Mouse (Mus musculus) MEL (cell line): ENCODE data around the gene Olfr1466. TPM values are rescaled to one million over a fixed set of nuclear protein-coding genes. Genes with fewer than 3 reads are reported as not detected.

Experiments used
- DNase-seq: peaks from one replicate; pipeline ENCODE4 v3.0.0; 2011; ENCODE audit warnings: low read depth, low spot score
- H3K27ac ChIP-seq: 2 replicates; pipeline ENCODE4 v1.5.1; 2012; ENCODE audit warnings: low read depth, mild to moderate bottlenecking, control low read depth, low read length, moderate library complexity; ENCODE audit not compliant: control insufficient read depth
- H3K27me3 ChIP-seq, 2 experiments: fragments of 150-350 bp in 1 of 2; sonication (generic) in 1 of 2; 2 replicates each; pipeline ENCODE4 v1.6.1; 2012; ENCODE audit warnings: low read length in 2 of 2, mild to moderate bottlenecking in 2 of 2, improper control_type of control experiment in 1 of 2, moderate library complexity in 1 of 2; ENCODE audit not compliant: insufficient read depth in 2 of 2, control insufficient read depth in 1 of 2
- H3K36me3 ChIP-seq, 2 experiments: 2 replicates each; pipeline ENCODE4 v1.6.1; 2012 to 2014; ENCODE audit warnings: low read length in 2 of 2, improper control_type of control experiment in 1 of 2, inconsistent platforms in 1 of 2, mild to moderate bottlenecking in 1 of 2; ENCODE audit not compliant: insufficient read depth in 2 of 2, control insufficient read depth in 1 of 2
- H3K4me1 ChIP-seq, 2 experiments: fragments of 150-350 bp in 1 of 2; sonication (generic) in 1 of 2; 2 replicates each; pipeline ENCODE4 v1.6.1; 2012; ENCODE audit warnings: low read length in 2 of 2, improper control_type of control experiment in 1 of 2, mild to moderate bottlenecking in 1 of 2; ENCODE audit not compliant: insufficient read depth in 2 of 2, control insufficient read depth in 1 of 2
- H3K4me3 ChIP-seq, 2 experiments: fragments of 150-350 bp in 1 of 2; sonication (generic) in 1 of 2; 2 replicates each; pipeline ENCODE4 v1.5.1; 2012; ENCODE audit warnings: low read depth in 2 of 2, low read length in 2 of 2, mild to moderate bottlenecking in 2 of 2, moderate library complexity in 2 of 2, control low read depth in 1 of 2, improper control_type of control experiment in 1 of 2; ENCODE audit not compliant: control insufficient read depth in 1 of 2, insufficient read depth in 1 of 2
- H3K79me2 ChIP-seq: 2 replicates; pipeline ENCODE4 v1.6.1; 2012; ENCODE audit warnings: mild to moderate bottlenecking, low read length, moderate library complexity; ENCODE audit not compliant: control insufficient read depth, poor library complexity, insufficient read depth
- H3K9ac ChIP-seq: 2 replicates; pipeline ENCODE4 v1.6.1; 2012; ENCODE audit warnings: low read depth, mild to moderate bottlenecking, control low read depth, low read length, moderate library complexity; ENCODE audit not compliant: control insufficient read depth, poor library complexity, severe bottlenecking
- H3K9me3 ChIP-seq: fragments of 150-350 bp; sonication (generic); replicated peaks from 2 replicates; pipeline ENCODE4 v1.6.1; 2012; ENCODE audit warnings: mild to moderate bottlenecking, low read length, improper control_type of control experiment, moderate library complexity; ENCODE audit not compliant: insufficient read depth
- TAL1 ChIP-seq: IDR thresholded peaks from 2 replicates; pipeline ENCODE4 v1.6.1; 2012; ENCODE audit warnings: mild to moderate bottlenecking, inconsistent platforms, low read length, moderate library complexity, mixed read lengths
- polyA plus RNA-seq, 2 experiments: library from polyadenylated mRNA; stranded (reverse) in 1 of 2; unstranded in 1 of 2; fragments of >175 nt in 1 of 2; fragments of >200 nt in 1 of 2; gene quantifications; 2 replicates each; pipeline versions ENCODE4 v1.2.1 to v1.2.4; 2012; ENCODE audit warnings: low replicate concordance in 2 of 2, low read depth in 1 of 2; ENCODE audit not compliant: insufficient read length in 2 of 2, insufficient read depth in 1 of 2, missing spikeins in 1 of 2
- total RNA-seq: library from RNA; depleted of rRNA; stranded (reverse); fragments of 300-350 nt; gene quantifications from 2 replicates; pipeline ENCODE4 v1.2.3, GENCODE M21; 2012; rRNA removed

Gene Olfr1466
- total and polyA plus RNA-seq, 3 experiments = not detected

- no peak for DNase-seq
- H3K79me2 ChIP-seq = no peaks in the 10 kb centered on the region
These were observed 23.3 kb downstream of the Olfr1466 start, which contains the start of gene Olfr1467 for GRCm38 (mm10) chr19:13361936-13362335. Gene Olfr1467 (plus strand): TSS chr19:13362236.

More at GRCm38 (mm10) chr19:13361936-13362335, 23.3 kb downstream of the Olfr1466 start, which contains the start of gene Olfr1467:
- Histone ChIP-seq H3K4me1 (no peaks in the 10 kb centered on the region), H3K9me3 (no peaks in the 10 kb centered on the region), H3K27me3 (no peaks in the 10 kb centered on the region), H3K9ac (no peak within 1 kb of the TSS), H3K27ac (no peak within 1 kb of the TSS), H3K4me3 (no peak within 1 kb of the TSS), H3K36me3 (no peaks in the 10 kb centered on the region)
- TF ChIP-seq TAL1 = no peak

Other genes starting within 250 kb of the Olfr1466 start
- gene Olfr1457, start 241.0 kb upstream of the Olfr1466 start, total RNA-seq = not detected in 2 replicates
- gene Olfr1457, start 241.0 kb upstream of the Olfr1466 start, polyA plus RNA-seq = not detected
- gene Olfr1458, start 232.1 kb upstream of the Olfr1466 start, total RNA-seq = not detected in 2 replicates
- gene Olfr1458, start 232.1 kb upstream of the Olfr1466 start, polyA plus RNA-seq = not detected
- 1.5 and 1.9 TPM in 2 replicates for gene Olfr1459, start 189.3 kb upstream of the Olfr1466 start, total RNA-seq
- gene Olfr1459, start 189.3 kb upstream of the Olfr1466 start, polyA plus RNA-seq = 1 to 10 TPM in 1 of 2 experiments, not detected in 1; 5.8 TPM
- not detected in 2 replicates for gene Olfr1461, start 175.9 kb upstream of the Olfr1466 start, total RNA-seq
- gene Olfr1461, start 175.9 kb upstream of the Olfr1466 start, polyA plus RNA-seq = not detected
- not detected in 2 replicates for gene Olfr1462, start 153.1 kb upstream of the Olfr1466 start, total RNA-seq
- gene Olfr1462, start 153.1 kb upstream of the Olfr1466 start, polyA plus RNA-seq = not detected
- not detected in 2 replicates for gene Olfr1463, start 107.5 kb upstream of the Olfr1466 start, total RNA-seq
- gene Olfr1463, start 107.5 kb upstream of the Olfr1466 start, polyA plus RNA-seq = not detected
- gene Olfr1465, start 23.3 kb upstream of the Olfr1466 start, total RNA-seq = not detected in 2 replicates
- not detected for gene Olfr1465, start 23.3 kb upstream of the Olfr1466 start, polyA plus RNA-seq
- gene Olfr1467, start 23.4 kb downstream of the Olfr1466 start, total RNA-seq = not detected in 2 replicates
- gene Olfr1467, start 23.4 kb downstream of the Olfr1466 start, polyA plus RNA-seq = not detected
- not detected in 2 replicates for gene Olfr1469, start 69.0 kb downstream of the Olfr1466 start, total RNA-seq
- gene Olfr1469, start 69.0 kb downstream of the Olfr1466 start, polyA plus RNA-seq = not detected
- not detected in 2 replicates for gene Olfr1471, start 104.5 kb downstream of the Olfr1466 start, total RNA-seq
- gene Olfr1471, start 104.5 kb downstream of the Olfr1466 start, polyA plus RNA-seq = not detected
- not detected in 2 replicates for gene Olfr1472, start 117.2 kb downstream of the Olfr1466 start, total RNA-seq
- gene Olfr1472, start 117.2 kb downstream of the Olfr1466 start, polyA plus RNA-seq = not detected
- gene Olfr1474, start 130.7 kb downstream of the Olfr1466 start, total RNA-seq = not detected in 2 replicates
- not detected for gene Olfr1474, start 130.7 kb downstream of the Olfr1466 start, polyA plus RNA-seq
- not detected in 2 replicates for gene Olfr1475, start 141.3 kb downstream of the Olfr1466 start, total RNA-seq
- not detected for gene Olfr1475, start 141.3 kb downstream of the Olfr1466 start, polyA plus RNA-seq
- not detected in 2 replicates for gene Olfr1477, start 161.7 kb downstream of the Olfr1466 start, total RNA-seq
- gene Olfr1477, start 161.7 kb downstream of the Olfr1466 start, polyA plus RNA-seq = not detected
- not detected in 2 replicates for gene Olfr1480, start 189.1 kb downstream of the Olfr1466 start, total RNA-seq
- not detected for gene Olfr1480, start 189.1 kb downstream of the Olfr1466 start, polyA plus RNA-seq
- gene Olfr1484, start 244.6 kb downstream of the Olfr1466 start, total RNA-seq = not detected in 2 replicates
- gene Olfr1484, start 244.6 kb downstream of the Olfr1466 start, polyA plus RNA-seq = not detected